Mouse (Mus musculus): ENCODE data around the gene Sprtn. TPM values are rescaled to one million over a fixed set of nuclear protein-coding genes. Genes with fewer than 3 reads are reported as not detected.

Sprtn gene
- polyA plus RNA-seq, 1 experiment from 2014 or later = 9.8 TPM

DNA sequence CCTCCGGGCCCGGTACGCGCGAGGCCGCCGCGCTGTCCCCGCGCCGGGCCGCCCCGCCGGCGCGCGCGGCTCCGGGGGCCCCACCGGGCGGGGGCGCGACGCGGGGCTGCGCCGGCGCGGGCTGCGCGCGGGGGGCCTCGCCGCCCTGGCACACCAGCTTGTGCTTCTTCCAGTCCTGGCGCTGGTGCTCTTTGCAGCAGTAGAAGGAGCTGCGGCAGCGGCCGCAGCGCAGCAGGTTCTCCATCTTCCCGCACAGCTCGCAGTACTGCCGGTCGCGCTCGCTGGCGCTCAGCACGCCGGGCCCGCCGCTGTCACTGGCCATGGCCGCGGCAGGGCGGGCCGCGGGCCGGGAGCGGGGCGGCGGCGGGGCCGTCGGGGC lies 51.0 kb downstream of the Sprtn start:
- peaks cover 34% of the 10 kb centered on the region for H3K4me1 ChIP-seq (ENCODE audit: control insufficient read depth, insufficient read depth, low read length)
- ATAC-seq (0 out of 2 replicates have a peak, but pooled peaks have one; percentile 8), DNase-seq (ENCODE audit: low spot score) (peak; percentile 64)
- H3K27me3 ChIP-seq (replicated peaks; ENCODE audit: control insufficient read depth, insufficient read depth, low read length) = no peaks in the 10 kb centered on the region
- no peaks in the 10 kb centered on the region for H3K9me3 ChIP-seq (replicated peaks; ENCODE audit: control insufficient read depth, low read length)
- peak overlapping the region; percentile 98 for H3K9ac ChIP-seq (ENCODE audit: low read length)
- no peaks in the 10 kb centered on the region for H3K36me3 ChIP-seq (ENCODE audit: control insufficient read depth, insufficient read depth, low read length)
- 1% methylated on average over 40 of the region's 62 CpGs for WGBS
- H3K27ac ChIP-seq (ENCODE audit: low read depth, low read length) = peak overlapping the region; percentile 99
- H3K4me3 ChIP-seq (ENCODE audit: low read depth, low read length) = peak overlapping the region; percentile 91
- peak overlapping the region; percentile 92 for H3K4me2 ChIP-seq (ENCODE audit: low read length)

DNA sequence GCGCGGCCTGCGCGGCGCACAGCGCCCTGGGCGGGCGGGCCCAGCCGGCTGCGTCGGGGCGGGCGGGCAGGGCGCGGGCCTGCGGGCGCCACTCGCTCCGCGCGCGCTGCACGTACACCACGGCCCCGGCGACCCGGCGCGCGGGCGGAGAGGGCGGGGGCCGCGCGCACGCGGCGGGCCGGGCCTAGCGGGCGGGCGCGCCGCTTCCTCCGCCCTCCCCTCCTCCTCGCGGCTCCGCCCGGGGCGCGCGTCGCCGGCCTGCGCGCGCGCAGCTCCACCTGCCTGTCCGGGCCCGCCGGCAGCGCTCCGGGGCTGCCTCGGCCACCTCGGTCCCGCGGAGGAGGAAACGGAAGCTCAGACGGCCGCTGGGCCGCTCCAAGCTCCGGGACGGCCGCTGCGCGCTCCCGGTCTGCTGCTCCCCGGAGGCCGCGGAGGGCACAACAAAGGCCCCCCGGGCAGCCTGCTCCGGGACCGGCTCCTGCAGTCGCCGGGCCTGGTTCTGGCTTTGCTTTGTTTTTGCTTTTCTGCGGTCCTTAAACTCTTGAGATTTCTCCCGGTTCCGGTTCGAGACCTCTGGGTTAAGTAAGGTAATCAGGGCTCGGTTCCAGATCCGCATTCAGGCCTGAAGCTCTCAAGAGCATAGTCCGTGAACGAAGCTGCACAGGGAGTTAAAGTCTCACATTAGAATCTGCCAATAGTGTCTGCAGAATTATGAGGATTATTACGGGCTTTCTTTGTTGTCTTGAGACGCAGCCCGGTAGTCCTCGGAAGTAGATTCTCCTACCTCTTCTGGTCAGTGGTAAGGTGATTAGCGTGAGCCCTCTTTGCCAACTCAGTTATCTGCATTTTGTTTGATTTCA lies 51.8 kb downstream of the Sprtn start, which contains the start of gene Egln1:
Egln1 (minus strand) TSS at position 116 of the 860 bp plus-strand sequence.
- Histone ChIP-seq H3K9ac (ENCODE audit: low read length) (peak within 1 kb of the TSS; percentile 98), H3K4me1 (ENCODE audit: control insufficient read depth, insufficient read depth, low read length) (peaks cover 33% of the 10 kb centered on the region), H3K4me2 (ENCODE audit: low read length) (peak within 1 kb of the TSS; percentile 92), H3K36me3 (ENCODE audit: control insufficient read depth, insufficient read depth, low read length) (no peaks in the 10 kb centered on the region), H3K27me3 (replicated peaks; ENCODE audit: control insufficient read depth, insufficient read depth, low read length) (no peaks in the 10 kb centered on the region), H3K4me3 (ENCODE audit: low read depth, low read length) (peak within 1 kb of the TSS; percentile 91), H3K27ac (ENCODE audit: low read depth, low read length) (peak within 1 kb of the TSS; percentile 99), H3K9me3 (replicated peaks; ENCODE audit: control insufficient read depth, low read length) (no peaks in the 10 kb centered on the region)
- peak; percentile 86 for ATAC-seq
- DNase-seq (ENCODE audit: low spot score) = peak; percentile 90
- under 1% methylated on average over 54 of the region's 98 CpGs for whole genome bisulfite sequencing

DNA sequence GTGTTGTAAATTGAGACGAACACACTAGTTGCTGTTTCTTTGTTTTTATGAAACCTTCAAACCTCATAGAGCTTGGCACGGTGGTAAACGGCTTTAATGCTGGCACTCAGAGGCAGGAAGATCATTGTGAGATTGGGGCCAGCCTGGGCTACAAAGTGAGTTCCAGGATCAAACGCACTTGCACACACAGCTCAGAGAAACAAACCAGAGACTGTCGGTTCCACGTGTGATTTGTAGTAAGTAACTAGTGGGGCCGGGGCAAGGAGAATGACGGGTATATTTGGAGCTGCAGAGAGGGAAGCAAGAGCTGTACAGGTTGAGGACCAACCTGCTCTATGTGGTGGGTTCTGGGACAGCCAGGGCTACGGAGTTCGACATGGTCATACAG lies 52.4 kb downstream of the Sprtn start:
- no peaks in the 10 kb centered on the region for H3K9me3 ChIP-seq (replicated peaks; ENCODE audit: control insufficient read depth, low read length)
- peak overlapping the region; percentile 91 for H3K4me3 ChIP-seq (ENCODE audit: low read depth, low read length)
- peaks cover 29% of the 10 kb centered on the region for H3K4me1 ChIP-seq (ENCODE audit: control insufficient read depth, insufficient read depth, low read length)
- H3K4me2 ChIP-seq (ENCODE audit: low read length) = peak overlapping the region; percentile 92
- no peaks in the 10 kb centered on the region for H3K36me3 ChIP-seq (ENCODE audit: control insufficient read depth, insufficient read depth, low read length)
- WGBS = 23% methylated on average over 10 of the region's 10 CpGs
- peak overlapping the region; percentile 99 for H3K27ac ChIP-seq (ENCODE audit: low read depth, low read length)
- no peak for DNase-seq (ENCODE audit: low spot score)
- peak overlapping the region; percentile 98 for H3K9ac ChIP-seq (ENCODE audit: low read length)
- H3K27me3 ChIP-seq (replicated peaks; ENCODE audit: control insufficient read depth, insufficient read depth, low read length) = no peaks in the 10 kb centered on the region
- 0 out of 2 replicates have a peak, but pooled peaks have one; percentile 10 for ATAC-seq

DNA sequence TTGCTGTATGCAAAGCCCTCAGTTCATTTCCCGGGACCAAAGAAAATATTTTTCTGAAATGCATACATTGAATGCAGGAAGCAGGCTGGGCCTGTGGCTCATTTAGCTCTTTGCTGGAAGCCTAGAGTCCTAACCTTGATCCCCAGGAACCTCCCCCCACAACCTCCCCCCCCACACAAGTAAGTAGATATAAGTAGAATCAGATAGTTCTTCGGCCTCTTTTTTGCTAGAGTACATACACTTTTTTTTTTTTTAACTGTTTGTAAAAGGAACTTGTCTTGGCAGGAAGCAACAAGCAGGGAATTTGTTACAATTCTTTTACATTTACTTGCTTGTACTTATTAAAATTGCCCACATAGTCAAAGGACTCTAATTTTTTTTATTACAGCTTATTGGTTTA lies 53.2 kb downstream of the Sprtn start:
- H3K27me3 ChIP-seq (replicated peaks; ENCODE audit: control insufficient read depth, insufficient read depth, low read length) = no peaks in the 10 kb centered on the region
- H3K4me1 ChIP-seq (ENCODE audit: control insufficient read depth, insufficient read depth, low read length) = peaks cover 21% of the 10 kb centered on the region
- no peaks in the 10 kb centered on the region for H3K9me3 ChIP-seq (replicated peaks; ENCODE audit: control insufficient read depth, low read length)
- no peaks in the 10 kb centered on the region for H3K36me3 ChIP-seq (ENCODE audit: control insufficient read depth, insufficient read depth, low read length)
- DNase-seq (ENCODE audit: low spot score) = no peak
- 82% methylated on average over 2 of the region's 2 CpGs for WGBS
- no peak for ATAC-seq
- H3K27ac ChIP-seq (ENCODE audit: low read depth, low read length) = no peak overlapping the region
- H3K4me2 ChIP-seq (ENCODE audit: low read length) = peak overlapping the region; percentile 92
- H3K9ac ChIP-seq (ENCODE audit: low read length) = peak overlapping the region; percentile 98
- peak overlapping the region; percentile 91; the same call in 1 of the 2 replicates for H3K4me3 ChIP-seq (ENCODE audit: low read depth, low read length)

DNA sequence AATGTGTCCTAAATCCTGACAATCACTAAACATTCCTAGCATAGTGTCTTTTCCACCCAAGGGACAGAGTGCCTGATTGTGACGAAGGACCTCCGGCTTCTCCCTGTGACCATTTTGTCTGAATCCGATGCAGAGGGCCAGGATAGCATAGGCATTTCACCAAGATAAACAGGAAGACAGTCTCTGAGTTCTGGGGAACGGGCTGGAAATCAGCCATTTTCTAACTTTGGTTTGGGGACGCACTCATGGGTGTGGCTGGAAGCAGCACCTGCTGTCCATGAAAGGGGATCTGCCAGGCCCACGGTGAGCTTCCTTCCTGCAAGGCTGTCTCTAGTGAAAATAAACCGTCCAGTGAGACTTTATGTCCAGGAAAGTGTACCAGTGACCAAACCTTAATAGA lies 55.5 kb downstream of the Sprtn start:
- no peak for ATAC-seq
- H3K4me3 ChIP-seq (ENCODE audit: low read depth, low read length) = no peak overlapping the region

DNA sequence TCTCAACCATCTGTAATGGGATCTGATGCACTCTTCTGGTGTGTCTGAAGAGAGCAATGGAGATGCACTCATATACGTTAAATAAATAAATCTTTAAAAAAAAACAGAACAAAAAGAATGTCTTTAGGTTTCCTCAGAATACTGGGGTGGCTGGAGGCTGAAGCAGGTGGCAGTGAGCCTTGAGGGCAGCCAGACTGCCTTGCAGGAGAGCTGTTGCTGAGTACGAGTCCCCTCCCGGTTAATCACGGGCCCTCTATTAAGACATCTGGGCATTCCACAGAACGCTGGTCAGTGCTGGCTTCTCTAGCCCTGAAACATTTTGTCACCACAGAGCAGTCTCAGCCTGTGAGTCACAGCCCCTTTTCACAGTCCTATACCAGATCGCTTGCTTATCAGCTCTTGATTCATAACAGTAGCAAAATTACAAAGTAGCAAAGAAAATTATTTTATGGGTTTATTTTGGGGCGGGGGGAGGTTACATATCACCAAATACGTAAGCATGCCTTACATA lies 56.9 kb downstream of the Sprtn start:
- Histone ChIP-seq H3K4me1 (ENCODE audit: control insufficient read depth, insufficient read depth, low read length) (peaks cover 11% of the 10 kb centered on the region; the same call in 1 of the 2 replicates), H3K9ac (ENCODE audit: low read length) (no peak overlapping the region), H3K9me3 (replicated peaks; ENCODE audit: control insufficient read depth, low read length) (no peaks in the 10 kb centered on the region), H3K27me3 (replicated peaks; ENCODE audit: control insufficient read depth, insufficient read depth, low read length) (no peaks in the 10 kb centered on the region), H3K4me2 (ENCODE audit: low read length) (no peak overlapping the region), H3K27ac (ENCODE audit: low read depth, low read length) (no peak overlapping the region), H3K4me3 (ENCODE audit: low read depth, low read length) (no peak overlapping the region), H3K36me3 (ENCODE audit: control insufficient read depth, insufficient read depth, low read length) (no peaks in the 10 kb centered on the region)
- ATAC-seq (no peak), DNase-seq (ENCODE audit: low spot score) (no peak)
- WGBS = 77% methylated on average over 8 of the region's 8 CpGs

More for the DNA sequence above, 55.5 kb downstream of the Sprtn start:
- H3K9me3 ChIP-seq (replicated peaks; ENCODE audit: control insufficient read depth, low read length) = no peaks in the 10 kb centered on the region
- no peak overlapping the region for H3K9ac ChIP-seq (ENCODE audit: low read length)
- 89% methylated on average over 7 of the region's 7 CpGs for WGBS
- DNase-seq (ENCODE audit: low spot score) = no peak
- H3K4me1 ChIP-seq (ENCODE audit: control insufficient read depth, insufficient read depth, low read length) = peaks cover 11% of the 10 kb centered on the region; the same call in 1 of the 2 replicates
- H3K27me3 ChIP-seq (replicated peaks; ENCODE audit: control insufficient read depth, insufficient read depth, low read length) = no peaks in the 10 kb centered on the region
- H3K4me2 ChIP-seq (ENCODE audit: low read length) = no peak overlapping the region
- no peak overlapping the region for H3K27ac ChIP-seq (ENCODE audit: low read depth, low read length)
- no peaks in the 10 kb centered on the region for H3K36me3 ChIP-seq (ENCODE audit: control insufficient read depth, insufficient read depth, low read length)

Other genes with a start within 250 kb of the Sprtn start
- gene 2310022B05Rik, start 234.5 kb upstream of the Sprtn start, polyA plus RNA-seq (2014; fragmentation: Nextera tagmentation; extraction: Ambion mirVana) = 30.6 and 32.4 TPM in 2 replicates
- gene Ttc13, start 175.9 kb upstream of the Sprtn start, polyA plus RNA-seq (2014; fragmentation: Nextera tagmentation; extraction: Ambion mirVana) = 48.7 and 58.3 TPM in 2 replicates
- 26.6 and 27.9 TPM in 2 replicates for gene Arv1, start 175.7 kb upstream of the Sprtn start, polyA plus RNA-seq (2014; fragmentation: Nextera tagmentation; extraction: Ambion mirVana)
- 0.27 and 0.38 TPM in 2 replicates for gene Fam89a, start 146.1 kb upstream of the Sprtn start, polyA plus RNA-seq (2014; fragmentation: Nextera tagmentation; extraction: Ambion mirVana)
- 16.5 and 22.0 TPM in 2 replicates for gene Trim67, start 104.8 kb upstream of the Sprtn start, polyA plus RNA-seq (2014; fragmentation: Nextera tagmentation; extraction: Ambion mirVana)
- gene Gnpat, start 34.9 kb upstream of the Sprtn start, polyA plus RNA-seq (2014; fragmentation: Nextera tagmentation; extraction: Ambion mirVana) = 93.5 and 95.5 TPM in 2 replicates
- 25.0 and 29.1 TPM in 2 replicates for gene 2810004N23Rik, start 34.8 kb upstream of the Sprtn start, polyA plus RNA-seq (2014; fragmentation: Nextera tagmentation; extraction: Ambion mirVana)
- gene Exoc8, start 181 bp upstream of the Sprtn start, polyA plus RNA-seq (2014; fragmentation: Nextera tagmentation; extraction: Ambion mirVana) = 5.9 and 7.2 TPM in 2 replicates
- gene Egln1, start 51.4 kb downstream of the Sprtn start, polyA plus RNA-seq (2014; fragmentation: Nextera tagmentation; extraction: Ambion mirVana) = 24.4 and 25.7 TPM in 2 replicates
- gene Tsnax, start 115.1 kb downstream of the Sprtn start, polyA plus RNA-seq (2014; fragmentation: Nextera tagmentation; extraction: Ambion mirVana) = 171 and 186 TPM in 2 replicates
- gene Disc1, start 156.3 kb downstream of the Sprtn start, polyA plus RNA-seq (2014; fragmentation: Nextera tagmentation; extraction: Ambion mirVana) = 0.30 and 0.62 TPM in 2 replicates